Mouse (Mus musculus): ENCODE results near the gene Grk3. TPM values are rescaled to one million over a fixed set of nuclear protein-coding genes. Genes with fewer than 3 reads are reported as not detected.

The Grk3 gene
- total and polyA plus RNA-seq, 2 experiments from 2014 or later, result 12.3 to 33.8 TPM

DNA sequence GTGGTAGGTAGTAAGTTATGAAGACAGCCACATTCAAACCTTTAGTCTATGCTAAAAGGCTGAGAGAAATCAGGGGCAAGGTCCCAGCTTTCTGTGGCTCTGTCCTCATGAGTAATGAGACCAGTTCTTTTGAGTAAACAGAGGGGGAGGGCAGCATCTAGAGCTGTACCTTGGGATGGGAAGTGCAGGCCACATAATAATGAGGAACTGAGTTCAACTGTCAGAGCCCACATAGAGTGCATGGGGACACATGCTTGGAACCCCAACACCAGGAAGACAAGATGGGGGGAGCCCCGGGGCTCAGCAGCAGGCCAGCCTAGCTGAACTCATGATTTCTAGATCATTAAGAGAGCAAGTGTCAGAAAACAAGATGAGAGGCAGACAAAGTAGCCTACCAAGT, 1.4 kb upstream of the Grk3 start:
- ATAC-seq (ENCODE audit: insufficient read depth, low read depth), result no peak
- Histone ChIP-seq H3K27me3 (ENCODE audit: control insufficient read depth, insufficient read depth, low read length) (no peaks in the 10 kb centered on the region), H3K36me3 (replicated peaks; ENCODE audit: control insufficient read depth, insufficient read depth, low read length) (no peaks in the 10 kb centered on the region; the same call in 1 of the 2 replicates), H3K9me3 (replicated peaks; ENCODE audit: control insufficient read depth, low read length) (no peaks in the 10 kb centered on the region), H3K4me3 (ENCODE audit: low read depth, low read length) (no peak overlapping the region), H3K27ac (ENCODE audit: low read depth) (no peak overlapping the region), H3K4me1 (ENCODE audit: control insufficient read depth, insufficient read depth) (peaks cover 24% of the 10 kb centered on the region), H3K4me2 (ENCODE audit: low read depth, low read length) (no peak overlapping the region), H3K9ac (replicated peaks; ENCODE audit: low read depth, low read length) (no peak overlapping the region)
- WGBS, result 87% methylated on average over 1 of the region's 1 CpGs
- no peak for TF ChIP-seq CTCF (IDR thresholded peaks at IDR 0.05; ENCODE audit: low read depth)
- no peak for TF ChIP-seq EP300 (IDR thresholded peaks at IDR 0.05; ENCODE audit: low read depth)
- DNase-seq (ENCODE audit: low spot score), result no peak

DNA sequence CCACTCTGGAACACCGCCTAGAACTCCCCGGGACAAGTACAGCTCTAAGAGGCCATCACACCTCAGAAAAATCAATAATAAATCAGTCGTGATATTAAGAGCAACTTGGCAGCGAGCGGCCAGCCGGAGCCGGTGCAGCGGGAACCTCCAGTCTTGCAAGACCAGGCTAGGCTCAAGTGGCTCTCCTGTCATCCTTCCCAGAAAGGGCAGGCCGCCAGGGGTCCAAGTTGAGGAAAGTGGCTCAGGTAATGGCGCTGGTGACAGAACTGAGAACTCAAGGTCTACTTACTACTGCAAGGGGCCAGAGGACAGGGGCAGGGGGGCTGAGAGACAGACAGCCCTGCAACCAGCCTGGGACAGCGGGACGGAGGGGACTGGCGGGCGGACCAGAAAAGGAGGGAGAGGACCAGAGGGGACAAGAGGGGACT, 769 bp downstream of the Grk3 start:
- Histone ChIP-seq H3K9me3 (replicated peaks; ENCODE audit: control insufficient read depth, low read length) (no peaks in the 10 kb centered on the region), H3K36me3 (replicated peaks; ENCODE audit: control insufficient read depth, insufficient read depth, low read length) (no peaks in the 10 kb centered on the region; the same call in 1 of the 2 replicates), H3K4me2 (ENCODE audit: low read depth, low read length) (peak overlapping the region; percentile 67), H3K9ac (replicated peaks; ENCODE audit: low read depth, low read length) (peak overlapping the region; percentile 72), H3K4me1 (ENCODE audit: control insufficient read depth, insufficient read depth) (peaks cover 27% of the 10 kb centered on the region), H3K4me3 (ENCODE audit: low read depth, low read length) (peak overlapping the region; percentile 71), H3K27me3 (ENCODE audit: control insufficient read depth, insufficient read depth, low read length) (no peaks in the 10 kb centered on the region), H3K27ac (ENCODE audit: low read depth) (peak overlapping the region; percentile 85)
- WGBS, result 1% methylated on average over 13 of the region's 14 CpGs
- peak; percentile 21 for DNase-seq (ENCODE audit: low spot score)
- TF ChIP-seq EP300 (IDR thresholded peaks at IDR 0.05; ENCODE audit: low read depth) (no peak), CTCF (IDR thresholded peaks at IDR 0.05; ENCODE audit: low read depth) (no peak)
- no peak for ATAC-seq (ENCODE audit: insufficient read depth, low read depth)

DNA sequence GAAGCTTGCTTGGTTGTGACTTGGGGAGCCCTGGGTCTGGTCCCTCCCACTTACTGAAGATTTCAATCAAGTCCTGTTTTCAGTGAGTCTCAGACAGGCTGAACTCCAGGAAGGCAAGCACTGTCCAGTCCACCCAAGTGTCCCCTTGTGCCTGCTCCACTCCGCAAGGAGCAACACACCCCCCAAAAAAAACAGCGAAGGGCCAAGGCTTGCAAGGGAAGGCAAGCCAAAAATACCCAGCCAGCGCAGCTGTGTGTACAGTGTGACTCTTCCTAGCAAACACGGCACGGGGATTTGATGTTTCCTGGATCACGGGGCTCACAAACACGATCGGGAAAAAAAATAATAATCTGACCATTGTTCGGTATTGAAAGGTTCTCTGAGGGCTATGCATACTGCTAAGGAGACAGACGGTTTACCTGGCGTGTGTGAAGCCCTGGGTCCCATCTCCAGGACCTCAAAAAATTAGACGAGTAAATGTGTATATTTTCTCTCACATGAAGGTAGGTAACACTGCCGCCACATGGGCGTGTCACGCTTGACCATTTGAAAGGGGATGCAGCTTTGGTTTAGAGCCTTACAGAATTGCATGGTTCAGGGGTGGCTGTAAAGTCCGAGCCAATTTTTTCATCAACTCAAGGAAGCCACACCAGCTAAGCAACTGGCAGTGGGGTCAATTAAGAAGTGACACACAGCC, 1.3 kb downstream of the Grk3 start:
- peak; percentile 26 for DNase-seq (ENCODE audit: low spot score)
- Histone ChIP-seq H3K4me3 (ENCODE audit: low read depth, low read length) (peak overlapping the region; percentile 71), H3K27ac (ENCODE audit: low read depth) (peak overlapping the region; percentile 85; the same call in 1 of the 2 replicates), H3K4me2 (ENCODE audit: low read depth, low read length) (peak overlapping the region; percentile 67), H3K9ac (replicated peaks; ENCODE audit: low read depth, low read length) (peak overlapping the region; percentile 72), H3K4me1 (ENCODE audit: control insufficient read depth, insufficient read depth) (peaks cover 32% of the 10 kb centered on the region), H3K27me3 (ENCODE audit: control insufficient read depth, insufficient read depth, low read length) (no peaks in the 10 kb centered on the region), H3K36me3 (replicated peaks; ENCODE audit: control insufficient read depth, insufficient read depth, low read length) (no peaks in the 10 kb centered on the region; the same call in 1 of the 2 replicates), H3K9me3 (replicated peaks; ENCODE audit: control insufficient read depth, low read length) (no peaks in the 10 kb centered on the region)
- TF ChIP-seq EP300 (IDR thresholded peaks at IDR 0.05; ENCODE audit: low read depth) (no peak), CTCF (IDR thresholded peaks at IDR 0.05; ENCODE audit: low read depth) (peak; percentile 29; the same call in 1 of the 2 replicates)
- 26% methylated on average over 16 of the region's 16 CpGs for WGBS
- no peak for ATAC-seq (ENCODE audit: insufficient read depth, low read depth)

DNA sequence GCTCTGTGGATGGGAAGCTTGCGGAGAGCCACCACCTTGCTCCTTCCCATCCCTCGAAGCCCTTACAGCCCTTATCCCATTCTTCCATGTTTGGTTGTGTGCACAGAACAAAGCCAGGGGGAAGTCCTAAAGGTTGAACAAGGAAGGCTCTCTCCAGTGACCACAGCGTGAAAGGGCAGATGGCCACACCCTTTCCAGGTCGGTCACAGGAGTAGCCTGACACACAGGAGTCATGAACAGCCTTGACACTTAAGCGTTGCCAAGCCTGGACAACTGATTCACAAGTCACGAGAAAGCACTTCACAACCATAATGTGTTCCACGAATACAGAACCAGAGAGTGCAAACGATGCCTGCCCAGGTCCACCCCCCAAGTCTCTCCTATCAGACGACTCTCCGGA, 3.7 kb downstream of the Grk3 start:
- WGBS, result 78% methylated on average over 10 of the region's 10 CpGs
- Histone ChIP-seq H3K4me1 (ENCODE audit: control insufficient read depth, insufficient read depth) (peaks cover 34% of the 10 kb centered on the region), H3K9me3 (replicated peaks; ENCODE audit: control insufficient read depth, low read length) (no peaks in the 10 kb centered on the region), H3K27me3 (ENCODE audit: control insufficient read depth, insufficient read depth, low read length) (no peaks in the 10 kb centered on the region), H3K9ac (replicated peaks; ENCODE audit: low read depth, low read length) (no peak overlapping the region), H3K4me3 (ENCODE audit: low read depth, low read length) (no peak overlapping the region), H3K27ac (ENCODE audit: low read depth) (no peak overlapping the region), H3K4me2 (ENCODE audit: low read depth, low read length) (no peak overlapping the region), H3K36me3 (replicated peaks; ENCODE audit: control insufficient read depth, insufficient read depth, low read length) (no peaks in the 10 kb centered on the region; the same call in 1 of the 2 replicates)
- TF ChIP-seq EP300 (IDR thresholded peaks at IDR 0.05; ENCODE audit: low read depth) (no peak), CTCF (IDR thresholded peaks at IDR 0.05; ENCODE audit: low read depth) (no peak)
- DNase-seq (ENCODE audit: low spot score), result no peak
- no peak for ATAC-seq (ENCODE audit: insufficient read depth, low read depth)

DNA sequence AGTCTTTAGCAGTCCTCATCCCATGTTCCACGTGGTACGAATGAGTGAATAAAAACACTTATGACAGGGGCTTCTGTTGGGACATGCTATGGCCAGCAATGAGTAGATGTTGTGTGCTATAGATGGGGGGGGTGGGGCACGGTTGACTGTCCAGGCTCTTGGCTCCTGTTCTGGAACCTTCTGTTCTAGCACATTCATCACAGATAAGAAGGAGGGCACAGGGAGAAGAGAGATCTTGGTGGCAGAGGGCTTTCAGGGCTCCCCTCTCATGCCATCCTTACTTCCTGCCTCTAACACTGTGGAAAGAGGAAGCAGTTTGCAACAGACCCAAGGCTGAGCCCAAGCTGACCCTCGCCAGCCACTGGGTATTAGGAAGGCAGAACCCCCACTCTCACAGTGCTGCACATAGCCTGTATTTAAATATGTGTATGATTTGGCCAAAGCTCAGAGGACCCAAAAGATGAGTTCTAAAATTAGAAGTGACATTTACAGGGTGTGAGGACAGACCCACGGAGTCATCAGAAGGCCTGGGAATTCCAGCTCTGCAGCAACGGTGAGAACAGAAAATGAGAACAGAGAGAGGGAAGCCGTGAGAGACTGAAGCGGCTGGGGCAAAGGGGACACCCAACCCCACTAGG, 6.3 kb downstream of the Grk3 start:
- peak; percentile 71 for DNase-seq (ENCODE audit: low spot score)
- Histone ChIP-seq H3K4me2 (ENCODE audit: low read depth, low read length) (peak overlapping the region; percentile 46), H3K36me3 (replicated peaks; ENCODE audit: control insufficient read depth, insufficient read depth, low read length) (no peaks in the 10 kb centered on the region; the same call in 1 of the 2 replicates), H3K9ac (replicated peaks; ENCODE audit: low read depth, low read length) (no peak overlapping the region), H3K9me3 (replicated peaks; ENCODE audit: control insufficient read depth, low read length) (no peaks in the 10 kb centered on the region), H3K4me3 (ENCODE audit: low read depth, low read length) (0 out of 2 replicates have a peak overlapping the region, but pooled peaks have one; percentile 9), H3K27me3 (ENCODE audit: control insufficient read depth, insufficient read depth, low read length) (no peaks in the 10 kb centered on the region), H3K27ac (ENCODE audit: low read depth) (peak overlapping the region; percentile 84), H3K4me1 (ENCODE audit: control insufficient read depth, insufficient read depth) (peaks cover 26% of the 10 kb centered on the region)
- 53% methylated on average over 8 of the region's 8 CpGs for WGBS
- ATAC-seq (ENCODE audit: insufficient read depth, low read depth), result peak; percentile 65
- TF ChIP-seq EP300 (IDR thresholded peaks at IDR 0.05; ENCODE audit: low read depth), result peak; percentile 90
- no peak for TF ChIP-seq CTCF (IDR thresholded peaks at IDR 0.05; ENCODE audit: low read depth)

Measured in heart, postnatal 0 days (tissue).